Mouse (Mus musculus) CH12F3 (cell line): ENCODE measurements around the gene Arid4a.

ENCODE experiments used
- in situ Hi-C: fragments of 300-500 bp; cut with MboI; formaldehyde crosslinking; loops from 2 replicates; pipeline ENCODE4 v1.14.3; 2020; ENCODE audit warnings: low sequenced_read_pairs

Gene Arid4a

GRCm38 (mm10) chr12:71015363-71016210 lies at the start of gene Arid4a:
Gene Arid4a, plus strand, starts transcription at chr12:71015990.
- in situ Hi-C loops: no loop called here

GRCm38 (mm10) chr12:70967581-70967980 lies 48.2 kb upstream of the Arid4a start:
- in situ Hi-C loops: no loop called here

GRCm38 (mm10) chr12:70968141-70968790 lies 47.5 kb upstream of the Arid4a start:
- in situ Hi-C loops: no loop called here

- in situ Hi-C loops: no loop called here
Observed at GRCm38 (mm10) chr12:70968791-70969307, 46.9 kb upstream of the Arid4a start.

- in situ Hi-C loops: no loop called here
Observed at GRCm38 (mm10) chr12:70969485-70970184, 46.2 kb upstream of the Arid4a start.

- in situ Hi-C loops: no loop called here
Observed at GRCm38 (mm10) chr12:70973831-70974230, 42.0 kb upstream of the Arid4a start.

- in situ Hi-C loops: no loop called here
Observed at GRCm38 (mm10) chr12:70974441-70975266, 41.1 kb upstream of the Arid4a start, which contains the start of gene Psma3. Gene Psma3, plus strand, starts transcription at chr12:70974621.

- in situ Hi-C loops: no loop called here
Observed at GRCm38 (mm10) chr12:70975406-70975805, 40.4 kb upstream of the Arid4a start.

- in situ Hi-C loops: no loop called here
Observed at GRCm38 (mm10) chr12:70975891-70976290, 39.9 kb upstream of the Arid4a start.

GRCm38 (mm10) chr12:70978345-70978744 lies 37.4 kb upstream of the Arid4a start:
- in situ Hi-C loops: no loop called here

- in situ Hi-C loops: no loop called here
Observed at GRCm38 (mm10) chr12:70984855-70985550, 30.8 kb upstream of the Arid4a start.

GRCm38 (mm10) chr12:70997225-70997624 lies 18.6 kb upstream of the Arid4a start:
- in situ Hi-C loops: no loop called here

- in situ Hi-C loops: no loop called here
Observed at GRCm38 (mm10) chr12:70999423-70999903, 16.3 kb upstream of the Arid4a start.

GRCm38 (mm10) chr12:71000344-71000743 lies 15.4 kb upstream of the Arid4a start:
- in situ Hi-C loops: no loop called here

GRCm38 (mm10) chr12:71001456-71001855 lies 14.3 kb upstream of the Arid4a start:
- in situ Hi-C loops: no loop called here

GRCm38 (mm10) chr12:71003760-71004426 lies 11.9 kb upstream of the Arid4a start:
- in situ Hi-C loops: no loop called here

GRCm38 (mm10) chr12:71006141-71006540 lies 9.6 kb upstream of the Arid4a start:
- in situ Hi-C loops: no loop called here

GRCm38 (mm10) chr12:71006901-71007300 lies 8.9 kb upstream of the Arid4a start:
- in situ Hi-C loops: no loop called here

- in situ Hi-C loops: no loop called here
Observed at GRCm38 (mm10) chr12:71009769-71010168, 6.0 kb upstream of the Arid4a start.
